Mouse (Mus musculus) cerebellum, adult 2 months (tissue): ENCODE measurements around the gene Fam71f1. TPM values are rescaled to one million over a fixed set of nuclear protein-coding genes. Genes with fewer than 3 reads are reported as not detected.
"Not testable (repeated sequence)": the region's sequence is repeated elsewhere in the genome, so short reads cannot be mapped to it uniquely, and the experiment has no call there.

ENCODE experiments used
- DNase-seq, 2 experiments: peaks; one replicate each; pipeline ENCODE4 v3.0.0; 2021
- H3K27ac ChIP-seq: fragments of 200-500 bp; 2 replicates; pipeline ENCODE4 v1.5.1; 2012; ENCODE audit warnings: low read length, control low read depth, inconsistent platforms; ENCODE audit not compliant: insufficient read depth
- H3K27me3 ChIP-seq: fragments of 200-500 bp; 2 replicates; pipeline ENCODE4 v1.6.1; 2012; ENCODE audit warnings: inconsistent platforms, mild to moderate bottlenecking, low read length, moderate library complexity; ENCODE audit not compliant: control insufficient read depth, insufficient read depth
- H3K4me1 ChIP-seq: fragments of 200-500 bp; 2 replicates; pipeline ENCODE4 v1.6.1; 2011; ENCODE audit warnings: low read length; ENCODE audit not compliant: control insufficient read depth, insufficient read depth
- H3K4me3 ChIP-seq: fragments of 200-500 bp; replicated peaks from 2 replicates; pipeline ENCODE3; 2011; ENCODE audit warnings: mild to moderate bottlenecking, low read depth, low read length, control low read depth; ENCODE audit not compliant: insufficient read depth
- CTCF ChIP-seq: fragments of 200-500 bp; IDR thresholded peaks from 2 replicates; pipeline ENCODE4 v1.5.1; 2011; ENCODE audit warnings: low read depth, mild to moderate bottlenecking, control low read depth, low read length, moderate library complexity, borderline replicate concordance; ENCODE audit not compliant: insufficient read depth
- POLR2A ChIP-seq: fragments of 200-500 bp; IDR thresholded peaks from 2 replicates; pipeline ENCODE4 v1.6.1; 2011; ENCODE audit warnings: low read length, control low read depth, borderline replicate concordance; ENCODE audit not compliant: insufficient read depth
- WGBS: fragments of 180-500 bp; shearing (Covaris S2); methylation state at CpG from one replicate; pipeline ENCODE4 v1.1.7; 2018; 5-methylcytosine and 5-hydroxymethylcytosine counted together
- polyA plus RNA-seq: library from polyadenylated mRNA; depleted of rRNA; stranded (reverse); fragments of >200 nt; gene quantifications from 2 replicates; pipeline ENCODE4 v1.2.3, GENCODE M21; 2012

The Fam71f1 gene
- polyA plus RNA-seq, 1 experiment = not detected

GRCm38 (mm10) chr6:29313690-29314202 lies 5.2 kb upstream of the Fam71f1 start:
- WGBS = 59% methylated on average over 14 of the region's 14 CpGs
- no peak for TF ChIP-seq POLR2A
- TF ChIP-seq CTCF = no peak
- Histone ChIP-seq H3K27ac (no peak overlapping the region), H3K27me3 (no peaks in the 10 kb centered on the region), H3K4me1 (no peaks in the 10 kb centered on the region), H3K4me3 (no peak overlapping the region)
- DNase-seq = no peak

GRCm38 (mm10) chr6:29317286-29317685 lies 1.7 kb upstream of the Fam71f1 start:
- no peak for DNase-seq
- WGBS = 68% methylated on average over 2 of the region's 2 CpGs
- Histone ChIP-seq H3K4me3 (no peak overlapping the region), H3K4me1 (no peaks in the 10 kb centered on the region), H3K27ac (no peak overlapping the region), H3K27me3 (no peaks in the 10 kb centered on the region)
- no peak for TF ChIP-seq POLR2A
- TF ChIP-seq CTCF = no peak

- Histone ChIP-seq H3K4me1 (no peaks in the 10 kb centered on the region), H3K4me3 (no peak overlapping the region), H3K27ac (no peak overlapping the region), H3K27me3 (no peaks in the 10 kb centered on the region)
- TF ChIP-seq POLR2A (no peak), CTCF (no peak)
- DNase-seq = no peak
- 65% methylated on average over 3 of the region's 3 CpGs for WGBS
These were observed 999 bp upstream of the Fam71f1 start for GRCm38 (mm10) chr6:29317941-29318340.

- DNase-seq = no peak
- TF ChIP-seq CTCF (no peak), POLR2A (no peak)
- H3K27ac ChIP-seq = no peak overlapping the region
- WGBS = 78% methylated on average over 6 of the region's 6 CpGs
- no peaks in the 10 kb centered on the region for H3K4me1 ChIP-seq
- H3K27me3 ChIP-seq = no peaks in the 10 kb centered on the region
- H3K4me3 ChIP-seq = no peak overlapping the region
These were observed 2.6 kb downstream of the Fam71f1 start for GRCm38 (mm10) chr6:29321586-29321985.

- 94% methylated on average over 7 of the region's 7 CpGs for WGBS
- Histone ChIP-seq H3K4me3 (no peak overlapping the region), H3K27ac (no peak overlapping the region), H3K27me3 (no peaks in the 10 kb centered on the region), H3K4me1 (no peaks in the 10 kb centered on the region)
- TF ChIP-seq POLR2A = no peak
- TF ChIP-seq CTCF = no peak
- no peak for DNase-seq
These were observed 3.2 kb downstream of the Fam71f1 start for GRCm38 (mm10) chr6:29322147-29322546.

- no peak for DNase-seq
- Histone ChIP-seq H3K27ac (no peak overlapping the region), H3K27me3 (no peaks in the 10 kb centered on the region), H3K4me3 (no peak overlapping the region), H3K4me1 (no peaks in the 10 kb centered on the region)
- 85% methylated on average over 4 of the region's 4 CpGs for WGBS
- TF ChIP-seq CTCF = no peak
- no peak for TF ChIP-seq POLR2A
These were observed 3.8 kb downstream of the Fam71f1 start for GRCm38 (mm10) chr6:29322735-29323134.

- no peak overlapping the region for H3K27ac ChIP-seq
- no peak for TF ChIP-seq CTCF
- no peak for TF ChIP-seq POLR2A
- WGBS = 88% methylated on average over 9 of the region's 9 CpGs
These were observed 8.0 kb downstream of the Fam71f1 start for GRCm38 (mm10) chr6:29326961-29327360.

GRCm38 (mm10) chr6:29329514-29329913 lies 10.6 kb downstream of the Fam71f1 start:
- TF ChIP-seq CTCF (no peak), POLR2A (no peak)
- no peak for DNase-seq
- 75% methylated on average over 4 of the region's 4 CpGs for WGBS
- no peak overlapping the region for H3K27ac ChIP-seq
- H3K27me3 ChIP-seq = no peaks in the 10 kb centered on the region
- no peaks in the 10 kb centered on the region for H3K4me1 ChIP-seq
- H3K4me3 ChIP-seq = no peak overlapping the region

More at GRCm38 (mm10) chr6:29326961-29327360, 8.0 kb downstream of the Fam71f1 start:
- Histone ChIP-seq H3K4me1 (no peaks in the 10 kb centered on the region), H3K27me3 (no peaks in the 10 kb centered on the region), H3K4me3 (no peak overlapping the region)
- DNase-seq = no peak

- 86% methylated on average over 2 of the region's 2 CpGs for WGBS
These were observed 27.6 kb downstream of the Fam71f1 start for GRCm38 (mm10) chr6:29346512-29346911.

More at GRCm38 (mm10) chr6:29346512-29346911, 27.6 kb downstream of the Fam71f1 start:
- not testable (repeated sequence) for H3K27ac ChIP-seq, H3K4me3 ChIP-seq, H3K4me1 ChIP-seq, DNase-seq, H3K27me3 ChIP-seq
